Mouse (Mus musculus): ENCODE results near the gene Ccpg1. TPM values are rescaled to one million over a fixed set of nuclear protein-coding genes. Genes with fewer than 3 reads are reported as not detected.

Gene Ccpg1
- polyA plus RNA-seq, 1 experiment from 2014 or later, result 29.7 TPM

- 58% methylated on average over 3 of the region's 3 CpGs for WGBS
- H3K27me3 ChIP-seq (ENCODE audit: control insufficient read depth, insufficient read depth, low read length), result no peaks in the 10 kb centered on the region
- ATAC-seq (ENCODE audit: low FRiP score, low TSS enrichment), result no peak
- no peaks in the 10 kb centered on the region for H3K9me3 ChIP-seq (ENCODE audit: control insufficient read depth, low read length)
- no peaks in the 10 kb centered on the region for H3K4me1 ChIP-seq (ENCODE audit: control insufficient read depth, insufficient read depth, low read length)
- H3K4me2 ChIP-seq (replicated peaks; ENCODE audit: low read depth, low read length), result no peak overlapping the region
- no peak overlapping the region for H3K27ac ChIP-seq (ENCODE audit: low read depth, low read length)
- H3K36me3 ChIP-seq (ENCODE audit: control insufficient read depth, insufficient read depth, low read length), result peaks cover 2% of the 10 kb centered on the region; the same call in 1 of the 2 replicates
- H3K9ac ChIP-seq (ENCODE audit: low read depth, low read length), result no peak overlapping the region
- H3K4me3 ChIP-seq (ENCODE audit: low read length), result no peak overlapping the region
Observed at GRCm38 (mm10) chr9:73002177-73002576, 16.9 kb downstream of the Ccpg1 start.

- Histone ChIP-seq H3K4me2 (replicated peaks; ENCODE audit: low read depth, low read length) (no peak overlapping the region), H3K4me1 (ENCODE audit: control insufficient read depth, insufficient read depth, low read length) (no peaks in the 10 kb centered on the region), H3K36me3 (ENCODE audit: control insufficient read depth, insufficient read depth, low read length) (peaks cover 2% of the 10 kb centered on the region; the same call in 1 of the 2 replicates), H3K27me3 (ENCODE audit: control insufficient read depth, insufficient read depth, low read length) (no peaks in the 10 kb centered on the region), H3K4me3 (ENCODE audit: low read length) (no peak overlapping the region), H3K27ac (ENCODE audit: low read depth, low read length) (no peak overlapping the region), H3K9ac (ENCODE audit: low read depth, low read length) (no peak overlapping the region), H3K9me3 (ENCODE audit: control insufficient read depth, low read length) (no peaks in the 10 kb centered on the region)
- no peak for ATAC-seq (ENCODE audit: low FRiP score, low TSS enrichment)
- 88% methylated on average over 8 of the region's 8 CpGs for WGBS
Observed at GRCm38 (mm10) chr9:73004076-73004475, 18.8 kb downstream of the Ccpg1 start.

- Histone ChIP-seq H3K9ac (ENCODE audit: low read depth, low read length) (no peak overlapping the region), H3K27ac (ENCODE audit: low read depth, low read length) (no peak overlapping the region), H3K27me3 (ENCODE audit: control insufficient read depth, insufficient read depth, low read length) (no peaks in the 10 kb centered on the region), H3K4me2 (replicated peaks; ENCODE audit: low read depth, low read length) (no peak overlapping the region), H3K9me3 (ENCODE audit: control insufficient read depth, low read length) (no peaks in the 10 kb centered on the region), H3K4me1 (ENCODE audit: control insufficient read depth, insufficient read depth, low read length) (no peaks in the 10 kb centered on the region), H3K36me3 (ENCODE audit: control insufficient read depth, insufficient read depth, low read length) (peaks cover 3% of the 10 kb centered on the region; the same call in 1 of the 2 replicates), H3K4me3 (ENCODE audit: low read length) (no peak overlapping the region)
- ATAC-seq (ENCODE audit: low FRiP score, low TSS enrichment), result no peak
- 86% methylated on average over 6 of the region's 6 CpGs for WGBS
Observed at GRCm38 (mm10) chr9:73005106-73005505, 19.9 kb downstream of the Ccpg1 start.

- no peak for ATAC-seq (ENCODE audit: low FRiP score, low TSS enrichment)
- Histone ChIP-seq H3K9ac (ENCODE audit: low read depth, low read length) (no peak overlapping the region), H3K27me3 (ENCODE audit: control insufficient read depth, insufficient read depth, low read length) (no peaks in the 10 kb centered on the region), H3K9me3 (ENCODE audit: control insufficient read depth, low read length) (no peaks in the 10 kb centered on the region), H3K4me1 (ENCODE audit: control insufficient read depth, insufficient read depth, low read length) (no peaks in the 10 kb centered on the region), H3K36me3 (ENCODE audit: control insufficient read depth, insufficient read depth, low read length) (peaks cover 8% of the 10 kb centered on the region; the same call in 1 of the 2 replicates), H3K4me3 (ENCODE audit: low read length) (no peak overlapping the region), H3K4me2 (replicated peaks; ENCODE audit: low read depth, low read length) (no peak overlapping the region), H3K27ac (ENCODE audit: low read depth, low read length) (no peak overlapping the region)
- WGBS, result 92% methylated on average over 3 of the region's 3 CpGs
Observed at GRCm38 (mm10) chr9:73006175-73006574, 20.9 kb downstream of the Ccpg1 start.

DNA sequence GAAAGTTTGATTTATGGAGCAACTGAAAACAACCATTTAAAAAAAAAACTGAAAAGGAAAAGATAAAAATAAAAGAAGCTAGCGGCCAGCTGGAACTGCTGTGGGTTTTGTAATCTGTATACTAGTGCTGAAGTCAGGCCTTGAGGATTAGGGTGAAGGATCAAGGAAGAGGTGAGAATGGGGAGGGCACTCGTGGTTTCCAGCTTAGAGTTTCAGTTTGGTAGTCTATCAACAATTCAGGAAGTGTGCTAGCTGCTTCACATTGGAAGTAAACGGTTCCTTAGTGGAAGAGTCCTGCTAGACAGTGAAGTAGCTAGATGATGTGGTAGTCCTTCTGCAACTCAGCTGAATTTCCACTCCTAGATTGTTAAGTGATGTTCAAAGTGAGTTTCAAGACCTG is 23.2 kb downstream of the Ccpg1 start:
- H3K27me3 ChIP-seq (ENCODE audit: control insufficient read depth, insufficient read depth, low read length), result no peaks in the 10 kb centered on the region
- H3K9ac ChIP-seq (ENCODE audit: low read depth, low read length), result no peak overlapping the region
- no peak overlapping the region for H3K27ac ChIP-seq (ENCODE audit: low read depth, low read length)
- 63% methylated on average over 3 of the region's 3 CpGs for WGBS
- H3K4me1 ChIP-seq (ENCODE audit: control insufficient read depth, insufficient read depth, low read length), result no peaks in the 10 kb centered on the region
- no peaks in the 10 kb centered on the region for H3K9me3 ChIP-seq (ENCODE audit: control insufficient read depth, low read length)
- no peak overlapping the region for H3K4me2 ChIP-seq (replicated peaks; ENCODE audit: low read depth, low read length)
- H3K4me3 ChIP-seq (ENCODE audit: low read length), result no peak overlapping the region
- peaks cover 15% of the 10 kb centered on the region; the same call in 1 of the 2 replicates for H3K36me3 ChIP-seq (ENCODE audit: control insufficient read depth, insufficient read depth, low read length)
- ATAC-seq (ENCODE audit: low FRiP score, low TSS enrichment), result no peak

DNA sequence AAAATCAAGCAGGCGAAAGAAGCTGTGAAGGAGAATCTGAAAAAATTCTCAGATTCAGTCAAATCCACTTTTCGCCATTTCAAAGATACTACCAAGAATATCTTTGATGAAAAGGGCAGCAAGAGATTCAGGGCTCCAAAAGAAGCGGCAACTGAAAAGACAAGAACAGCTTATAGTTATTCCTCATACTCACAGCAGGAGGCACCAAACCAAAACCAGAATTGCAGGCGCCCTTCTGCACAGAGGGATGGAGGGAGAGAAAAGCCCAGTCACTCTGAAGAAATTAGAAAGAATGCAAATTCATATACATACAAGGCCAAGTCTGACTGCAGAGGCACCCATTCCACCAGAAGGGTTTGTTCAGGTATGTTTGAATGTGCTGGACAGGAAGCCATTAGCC is 27.4 kb downstream of the Ccpg1 start:
- Histone ChIP-seq H3K27ac (ENCODE audit: low read depth, low read length) (no peak overlapping the region), H3K36me3 (ENCODE audit: control insufficient read depth, insufficient read depth, low read length) (peaks cover 51% of the 10 kb centered on the region), H3K4me2 (replicated peaks; ENCODE audit: low read depth, low read length) (no peak overlapping the region), H3K9me3 (ENCODE audit: control insufficient read depth, low read length) (no peaks in the 10 kb centered on the region), H3K4me3 (ENCODE audit: low read length) (no peak overlapping the region), H3K4me1 (ENCODE audit: control insufficient read depth, insufficient read depth, low read length) (no peaks in the 10 kb centered on the region), H3K9ac (ENCODE audit: low read depth, low read length) (no peak overlapping the region), H3K27me3 (ENCODE audit: control insufficient read depth, insufficient read depth, low read length) (no peaks in the 10 kb centered on the region)
- no peak for ATAC-seq (ENCODE audit: low FRiP score, low TSS enrichment)
- 87% methylated on average over 4 of the region's 4 CpGs for WGBS

GRCm38 (mm10) chr9:73014724-73015123 is 29.5 kb downstream of the Ccpg1 start:
- H3K4me1 ChIP-seq (ENCODE audit: control insufficient read depth, insufficient read depth, low read length), result no peaks in the 10 kb centered on the region
- H3K27me3 ChIP-seq (ENCODE audit: control insufficient read depth, insufficient read depth, low read length), result no peaks in the 10 kb centered on the region
- no peak overlapping the region for H3K4me3 ChIP-seq (ENCODE audit: low read length)
- no peak overlapping the region for H3K4me2 ChIP-seq (replicated peaks; ENCODE audit: low read depth, low read length)
- no peak overlapping the region for H3K27ac ChIP-seq (ENCODE audit: low read depth, low read length)
- H3K9ac ChIP-seq (ENCODE audit: low read depth, low read length), result no peak overlapping the region
- peaks cover 65% of the 10 kb centered on the region for H3K36me3 ChIP-seq (ENCODE audit: control insufficient read depth, insufficient read depth, low read length)
- 81% methylated on average over 13 of the region's 13 CpGs for WGBS
- no peak for ATAC-seq (ENCODE audit: low FRiP score, low TSS enrichment)
- H3K9me3 ChIP-seq (ENCODE audit: control insufficient read depth, low read length), result no peaks in the 10 kb centered on the region

DNA sequence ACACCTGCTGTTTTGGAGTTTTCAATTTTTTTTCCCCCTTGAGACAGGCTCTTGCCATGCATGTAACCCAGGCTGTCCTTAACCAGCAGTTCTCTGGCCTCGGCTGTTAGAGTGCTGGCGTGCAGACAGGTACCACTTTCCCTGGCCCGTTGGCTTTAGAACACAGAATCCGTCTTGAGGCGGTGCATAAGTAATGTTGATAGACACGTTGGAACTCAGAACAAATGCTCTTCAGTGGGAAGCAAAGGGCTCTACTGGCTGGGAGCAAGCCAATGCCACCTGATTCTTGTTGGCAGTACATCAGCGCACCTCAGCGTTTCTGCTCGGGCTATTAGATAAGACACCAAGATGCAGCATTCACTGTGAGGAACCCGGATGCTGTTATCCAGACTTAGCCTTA is 34.6 kb downstream of the Ccpg1 start:
- Histone ChIP-seq H3K4me3 (ENCODE audit: low read length) (no peak overlapping the region), H3K36me3 (ENCODE audit: control insufficient read depth, insufficient read depth, low read length) (peaks cover 55% of the 10 kb centered on the region), H3K9ac (ENCODE audit: low read depth, low read length) (no peak overlapping the region), H3K27me3 (ENCODE audit: control insufficient read depth, insufficient read depth, low read length) (no peaks in the 10 kb centered on the region), H3K4me1 (ENCODE audit: control insufficient read depth, insufficient read depth, low read length) (no peaks in the 10 kb centered on the region), H3K27ac (ENCODE audit: low read depth, low read length) (no peak overlapping the region), H3K4me2 (replicated peaks; ENCODE audit: low read depth, low read length) (no peak overlapping the region), H3K9me3 (ENCODE audit: control insufficient read depth, low read length) (no peaks in the 10 kb centered on the region)
- ATAC-seq (ENCODE audit: low FRiP score, low TSS enrichment), result no peak
- WGBS, result 92% methylated on average over 10 of the region's 10 CpGs

GRCm38 (mm10) chr9:73020566-73021097 is 35.4 kb downstream of the Ccpg1 start:
- no peak for ATAC-seq (ENCODE audit: low FRiP score, low TSS enrichment)
- Histone ChIP-seq H3K27me3 (ENCODE audit: control insufficient read depth, insufficient read depth, low read length) (no peaks in the 10 kb centered on the region), H3K4me1 (ENCODE audit: control insufficient read depth, insufficient read depth, low read length) (no peaks in the 10 kb centered on the region), H3K9me3 (ENCODE audit: control insufficient read depth, low read length) (no peaks in the 10 kb centered on the region), H3K36me3 (ENCODE audit: control insufficient read depth, insufficient read depth, low read length) (peaks cover 52% of the 10 kb centered on the region), H3K27ac (ENCODE audit: low read depth, low read length) (no peak overlapping the region), H3K4me2 (replicated peaks; ENCODE audit: low read depth, low read length) (no peak overlapping the region), H3K4me3 (ENCODE audit: low read length) (no peak overlapping the region), H3K9ac (ENCODE audit: low read depth, low read length) (no peak overlapping the region)
- WGBS, result 92% methylated on average over 5 of the region's 5 CpGs

Measured in kidney, embryonic 14.5 days (tissue).